Mouse (Mus musculus) stomach, embryonic 16.5 days (tissue): ENCODE results near the gene Jrkl. TPM values are rescaled to one million over a fixed set of nuclear protein-coding genes. Genes with fewer than 3 reads are reported as not detected.

ENCODE experiments used
- ATAC-seq: fragments of 200-750 bp; cut with Nextera tagmentation; 2 replicates; pipeline ENCODE4 v1.8.0; 2017; ENCODE audit warnings: moderate number of reproducible peaks, moderate TSS enrichment; ENCODE audit not compliant: insufficient read depth, low FRiP score
- H3K27ac ChIP-seq: fragments of 300-500 bp; sonication (generic); 2 replicates; pipeline ENCODE4 v1.5.1; 2014; ENCODE audit warnings: low read length
- H3K27me3 ChIP-seq: fragments of 300-500 bp; sonication (generic); 2 replicates; pipeline ENCODE4 v1.6.1; 2014; ENCODE audit warnings: low read length, control low read depth, mixed read lengths; ENCODE audit not compliant: control insufficient read depth, insufficient read depth
- H3K36me3 ChIP-seq: fragments of 300-500 bp; sonication (generic); 2 replicates; pipeline ENCODE4 v1.6.1; 2014; ENCODE audit warnings: low read length; ENCODE audit not compliant: control insufficient read depth, insufficient read depth
- H3K4me1 ChIP-seq: fragments of 300-500 bp; sonication (generic); 2 replicates; pipeline ENCODE4 v1.6.1; 2014; ENCODE audit warnings: low read length, control low read depth, mixed read lengths; ENCODE audit not compliant: control insufficient read depth, insufficient read depth
- H3K4me2 ChIP-seq: fragments of 300-500 bp; sonication (generic); 2 replicates; pipeline ENCODE4 v1.6.1; 2014; ENCODE audit warnings: low read depth, low read length, mixed read lengths
- H3K4me3 ChIP-seq: fragments of 300-500 bp; sonication (generic); replicated peaks from 2 replicates; pipeline ENCODE4 v1.5.1; 2014; ENCODE audit warnings: mild to moderate bottlenecking, low read length
- H3K9ac ChIP-seq: fragments of 300-500 bp; sonication (generic); 2 replicates; pipeline ENCODE4 v1.6.1; 2014; ENCODE audit warnings: low read length
- H3K9me3 ChIP-seq: fragments of 300-500 bp; sonication (generic); replicated peaks from 2 replicates; pipeline ENCODE4 v1.6.1; 2016; ENCODE audit warnings: low read length, control low read depth; ENCODE audit not compliant: control insufficient read depth
- WGBS: fragments of 180-500 bp; shearing (Covaris S2); extraction: QIAGEN DNeasy Blood & Tissue Kit; methylation state at CpG from one replicate; pipeline ENCODE4 v1.1.7; 2014; 5-methylcytosine and 5-hydroxymethylcytosine counted together
- polyA plus RNA-seq: library from polyadenylated mRNA; unstranded; fragments of >200 nt; fragmentation: Nextera tagmentation; extraction: Ambion mirVana; gene quantifications from 2 replicates; pipeline ENCODE4 v1.2.1, GENCODE M21; 2015

Gene Jrkl
- polyA plus RNA-seq, 1 experiment from 2014 or later = 12.5 TPM

DNA sequence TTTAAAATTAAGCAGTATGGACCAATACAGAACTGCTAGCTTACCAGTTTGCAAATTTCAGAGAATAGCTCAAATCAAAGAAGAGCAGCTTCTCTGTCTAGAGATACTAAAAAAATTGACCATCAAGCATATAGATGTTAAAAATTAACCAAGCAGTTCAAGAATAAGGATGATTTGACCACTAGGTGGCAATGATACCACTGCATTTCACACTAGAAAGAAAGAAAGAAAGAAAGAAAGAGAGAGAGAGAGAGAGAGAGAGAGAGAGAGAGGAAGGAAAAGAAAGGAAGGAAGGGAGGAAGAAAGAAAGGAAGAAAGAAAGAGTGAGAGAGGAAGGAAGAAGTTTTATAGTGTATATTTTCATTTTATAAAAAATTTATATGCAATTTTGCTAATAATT lies 3.3 kb downstream of the Jrkl start:
- H3K4me3 ChIP-seq = no peak overlapping the region
- H3K4me1 ChIP-seq = peaks cover 15% of the 10 kb centered on the region
- no peak for ATAC-seq
- H3K27ac ChIP-seq = no peak overlapping the region
- H3K9me3 ChIP-seq = no peaks in the 10 kb centered on the region
- no peaks in the 10 kb centered on the region for H3K27me3 ChIP-seq
- H3K36me3 ChIP-seq = no peaks in the 10 kb centered on the region
- no peak overlapping the region for H3K4me2 ChIP-seq
- H3K9ac ChIP-seq = no peak overlapping the region

DNA sequence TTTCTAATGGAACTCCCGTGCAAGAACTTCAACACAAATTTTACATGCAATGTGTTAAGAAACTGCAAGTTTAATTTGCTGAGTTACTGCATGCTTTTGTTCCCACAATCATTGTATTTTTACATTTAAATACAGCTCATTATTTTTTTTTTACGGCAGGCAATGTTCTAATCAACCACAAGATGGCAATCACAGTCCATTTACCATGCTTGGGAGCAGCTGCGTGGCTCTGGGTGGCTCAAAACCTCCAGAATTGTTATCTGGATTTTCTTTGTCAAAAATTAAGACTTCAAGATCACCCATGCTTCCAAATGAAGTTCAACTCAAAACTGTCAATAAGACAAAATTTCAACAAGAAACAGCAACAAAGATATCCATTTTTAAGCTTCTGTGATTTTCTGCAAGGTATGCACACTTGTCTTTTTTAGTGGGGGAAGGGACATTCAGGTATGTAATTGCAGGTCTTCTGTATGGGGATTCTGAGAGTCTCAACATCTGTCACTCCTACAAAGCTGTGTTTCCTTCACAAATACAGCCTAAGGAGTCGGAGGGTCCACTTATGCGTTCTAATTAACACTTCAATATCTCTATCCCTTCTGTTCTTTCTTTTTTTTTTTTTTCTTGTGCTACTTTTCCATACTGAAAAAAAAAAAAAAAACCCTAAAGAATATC lies 13.9 kb downstream of the Jrkl start:
- Histone ChIP-seq H3K9me3 (no peaks in the 10 kb centered on the region), H3K4me1 (no peaks in the 10 kb centered on the region), H3K4me2 (no peak overlapping the region), H3K36me3 (no peaks in the 10 kb centered on the region), H3K4me3 (no peak overlapping the region), H3K27me3 (no peaks in the 10 kb centered on the region), H3K9ac (no peak overlapping the region), H3K27ac (no peak overlapping the region)
- 18% methylated on average over 5 of the region's 5 CpGs for WGBS
- ATAC-seq = no peak

GRCm38 (mm10) chr9:13230553-13230952 lies 15.1 kb downstream of the Jrkl start:
- ATAC-seq = no peak
- Histone ChIP-seq H3K4me3 (no peak overlapping the region), H3K9me3 (no peaks in the 10 kb centered on the region), H3K9ac (no peak overlapping the region), H3K27ac (no peak overlapping the region), H3K36me3 (no peaks in the 10 kb centered on the region), H3K4me2 (no peak overlapping the region), H3K27me3 (no peaks in the 10 kb centered on the region), H3K4me1 (no peaks in the 10 kb centered on the region)
- WGBS = 5% methylated on average over 4 of the region's 4 CpGs

DNA sequence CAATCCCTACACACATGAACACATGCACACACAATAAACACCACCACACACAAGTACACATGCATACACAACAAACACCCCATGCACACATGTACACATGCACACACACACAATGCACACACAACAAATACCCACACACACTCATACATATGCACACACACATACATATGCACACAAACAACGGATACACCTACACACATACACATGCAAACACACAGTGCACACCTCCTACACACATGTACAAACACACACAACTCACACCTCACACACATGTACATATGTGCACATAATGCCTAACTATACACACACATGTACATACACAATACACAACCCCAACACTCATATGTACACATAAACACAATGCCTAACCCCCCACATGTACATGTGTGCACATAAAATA lies 19.8 kb downstream of the Jrkl start:
- Histone ChIP-seq H3K4me3 (no peak overlapping the region), H3K4me2 (no peak overlapping the region), H3K9ac (no peak overlapping the region), H3K36me3 (no peaks in the 10 kb centered on the region), H3K4me1 (no peaks in the 10 kb centered on the region), H3K27me3 (no peaks in the 10 kb centered on the region), H3K9me3 (no peaks in the 10 kb centered on the region), H3K27ac (no peak overlapping the region)
- ATAC-seq = no peak
- WGBS = 79% methylated on average over 1 of the region's 1 CpGs

DNA sequence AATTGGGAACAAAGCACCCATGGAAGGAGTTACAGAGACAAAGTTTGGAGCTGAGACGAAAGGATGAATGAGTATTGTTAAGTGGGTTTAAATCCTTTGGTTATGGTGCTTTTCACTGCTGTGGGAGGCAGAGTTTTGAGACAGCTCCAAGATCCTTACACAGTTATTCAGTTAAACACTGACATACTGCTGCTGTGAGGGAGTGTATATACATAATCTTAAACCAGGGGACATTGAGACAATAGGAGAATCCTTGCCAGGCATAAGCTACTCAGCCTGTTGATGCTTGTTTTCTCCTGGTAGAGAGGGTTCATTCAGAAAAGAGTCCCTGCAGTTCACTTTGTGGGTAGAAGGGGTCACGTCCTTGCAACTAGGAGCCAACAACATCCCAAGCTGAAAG lies 39.3 kb downstream of the Jrkl start:
- no peak for ATAC-seq
- 58% methylated on average over 2 of the region's 2 CpGs for WGBS
- H3K4me2 ChIP-seq = no peak overlapping the region

GRCm38 (mm10) chr9:13203681-13204080 lies 41.9 kb downstream of the Jrkl start:
- Histone ChIP-seq H3K27me3 (no peaks in the 10 kb centered on the region), H3K4me2 (no peak overlapping the region), H3K9me3 (no peaks in the 10 kb centered on the region), H3K36me3 (no peaks in the 10 kb centered on the region), H3K4me1 (no peaks in the 10 kb centered on the region), H3K9ac (no peak overlapping the region), H3K27ac (no peak overlapping the region), H3K4me3 (no peak overlapping the region)
- ATAC-seq = no peak
- 67% methylated on average over 5 of the region's 5 CpGs for WGBS

More for the DNA sequence above, 39.3 kb downstream of the Jrkl start:
- H3K27me3 ChIP-seq = no peaks in the 10 kb centered on the region
- H3K27ac ChIP-seq = no peak overlapping the region
- no peaks in the 10 kb centered on the region for H3K9me3 ChIP-seq
- H3K4me3 ChIP-seq = no peak overlapping the region
- no peak overlapping the region for H3K9ac ChIP-seq
- no peaks in the 10 kb centered on the region for H3K4me1 ChIP-seq
- no peaks in the 10 kb centered on the region for H3K36me3 ChIP-seq

DNA sequence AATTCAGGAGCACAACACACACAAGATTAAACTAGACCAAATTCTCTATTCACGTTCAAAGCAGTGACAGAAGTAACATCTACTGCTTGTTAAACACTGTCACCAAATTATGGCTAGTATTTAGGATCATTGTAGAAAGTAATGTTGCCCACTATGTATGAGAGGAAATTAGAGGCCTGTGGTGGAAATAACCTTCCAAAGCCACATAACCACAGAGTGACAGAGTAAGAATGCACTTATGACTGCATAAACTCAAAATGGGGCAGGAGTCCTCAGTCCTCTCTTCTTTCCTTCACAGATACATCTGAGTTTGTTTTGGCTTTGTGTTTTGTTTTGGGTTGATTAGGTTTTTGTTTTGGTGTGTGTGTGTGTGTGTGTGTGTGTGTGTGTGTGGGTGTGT lies 42.5 kb downstream of the Jrkl start:
- H3K27ac ChIP-seq = no peak overlapping the region
- H3K9ac ChIP-seq = no peak overlapping the region
- H3K9me3 ChIP-seq = no peaks in the 10 kb centered on the region
- H3K4me2 ChIP-seq = no peak overlapping the region
- H3K4me3 ChIP-seq = no peak overlapping the region
- no peaks in the 10 kb centered on the region for H3K4me1 ChIP-seq
- no peaks in the 10 kb centered on the region for H3K36me3 ChIP-seq
- H3K27me3 ChIP-seq = no peaks in the 10 kb centered on the region
- no peak for ATAC-seq
- WGBS = 84% methylated on average over 1 of the region's 1 CpGs

- H3K36me3 ChIP-seq = no peaks in the 10 kb centered on the region
- no peak overlapping the region for H3K9ac ChIP-seq
- 37% methylated on average over 3 of the region's 3 CpGs for WGBS
- H3K4me3 ChIP-seq = no peak overlapping the region
- H3K9me3 ChIP-seq = no peaks in the 10 kb centered on the region
- H3K27ac ChIP-seq = no peak overlapping the region
- no peaks in the 10 kb centered on the region for H3K4me1 ChIP-seq
- H3K27me3 ChIP-seq = no peaks in the 10 kb centered on the region
- no peak for ATAC-seq
- no peak overlapping the region for H3K4me2 ChIP-seq
Measured at GRCm38 (mm10) chr9:13200079-13200478, 45.5 kb downstream of the Jrkl start.

DNA sequence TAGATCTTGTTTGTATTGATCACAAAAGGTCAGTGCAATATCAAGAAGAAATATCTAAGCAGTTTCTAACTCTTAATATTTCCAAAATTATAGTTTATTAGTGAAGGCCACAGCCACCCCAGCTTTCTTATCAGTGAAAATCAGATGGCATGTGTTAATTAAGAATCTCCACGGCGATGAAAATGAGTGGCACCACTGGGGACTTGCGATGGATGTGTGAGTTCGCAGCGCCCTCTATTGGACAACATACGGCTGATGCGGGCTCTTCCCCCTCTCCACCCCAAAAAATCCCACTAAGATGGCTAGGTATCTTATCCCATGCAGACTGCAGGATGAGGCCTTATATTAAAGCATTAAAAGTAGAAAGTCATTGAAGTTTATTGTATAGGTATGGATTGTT lies 49.9 kb downstream of the Jrkl start:
- Histone ChIP-seq H3K4me1 (no peaks in the 10 kb centered on the region), H3K9ac (no peak overlapping the region), H3K4me3 (no peak overlapping the region), H3K36me3 (no peaks in the 10 kb centered on the region), H3K9me3 (no peaks in the 10 kb centered on the region), H3K27me3 (no peaks in the 10 kb centered on the region), H3K4me2 (no peak overlapping the region), H3K27ac (no peak overlapping the region)
- 11% methylated on average over 7 of the region's 7 CpGs for WGBS
- ATAC-seq = no peak

- 2% methylated on average over 4 of the region's 4 CpGs for WGBS
- H3K4me2 ChIP-seq = no peak overlapping the region
- H3K9ac ChIP-seq = no peak overlapping the region
- H3K27ac ChIP-seq = no peak overlapping the region
- H3K9me3 ChIP-seq = no peaks in the 10 kb centered on the region
- no peak overlapping the region for H3K4me3 ChIP-seq
- H3K4me1 ChIP-seq = no peaks in the 10 kb centered on the region
- no peaks in the 10 kb centered on the region for H3K27me3 ChIP-seq
- no peaks in the 10 kb centered on the region for H3K36me3 ChIP-seq
- no peak for ATAC-seq
Measured at GRCm38 (mm10) chr9:13195268-13195667, 50.4 kb downstream of the Jrkl start.
